Mouse (Mus musculus) layer of hippocampus, adult 18-20 months (tissue): ENCODE results near the gene Ash1l. TPM values are rescaled to one million over a fixed set of nuclear protein-coding genes. Genes with fewer than 3 reads are reported as not detected.
A peak's percentile ranks its signal among the peaks of the same experiment; 100 is the strongest.

Source experiments
- DNase-seq, 2 experiments: peaks; one replicate each; pipeline ENCODE4 v3.0.0; 2022; ENCODE audit warnings: low spot score in 2 of 2
- total RNA-seq, 2 experiments: library from RNA; stranded (reverse); gene quantifications; 2 replicates each; pipeline ENCODE4 v1.2.3; 2021

The Ash1l gene
- total RNA-seq, 2 experiments from 2014 or later: 85.4 to 89.7 TPM

DNA sequence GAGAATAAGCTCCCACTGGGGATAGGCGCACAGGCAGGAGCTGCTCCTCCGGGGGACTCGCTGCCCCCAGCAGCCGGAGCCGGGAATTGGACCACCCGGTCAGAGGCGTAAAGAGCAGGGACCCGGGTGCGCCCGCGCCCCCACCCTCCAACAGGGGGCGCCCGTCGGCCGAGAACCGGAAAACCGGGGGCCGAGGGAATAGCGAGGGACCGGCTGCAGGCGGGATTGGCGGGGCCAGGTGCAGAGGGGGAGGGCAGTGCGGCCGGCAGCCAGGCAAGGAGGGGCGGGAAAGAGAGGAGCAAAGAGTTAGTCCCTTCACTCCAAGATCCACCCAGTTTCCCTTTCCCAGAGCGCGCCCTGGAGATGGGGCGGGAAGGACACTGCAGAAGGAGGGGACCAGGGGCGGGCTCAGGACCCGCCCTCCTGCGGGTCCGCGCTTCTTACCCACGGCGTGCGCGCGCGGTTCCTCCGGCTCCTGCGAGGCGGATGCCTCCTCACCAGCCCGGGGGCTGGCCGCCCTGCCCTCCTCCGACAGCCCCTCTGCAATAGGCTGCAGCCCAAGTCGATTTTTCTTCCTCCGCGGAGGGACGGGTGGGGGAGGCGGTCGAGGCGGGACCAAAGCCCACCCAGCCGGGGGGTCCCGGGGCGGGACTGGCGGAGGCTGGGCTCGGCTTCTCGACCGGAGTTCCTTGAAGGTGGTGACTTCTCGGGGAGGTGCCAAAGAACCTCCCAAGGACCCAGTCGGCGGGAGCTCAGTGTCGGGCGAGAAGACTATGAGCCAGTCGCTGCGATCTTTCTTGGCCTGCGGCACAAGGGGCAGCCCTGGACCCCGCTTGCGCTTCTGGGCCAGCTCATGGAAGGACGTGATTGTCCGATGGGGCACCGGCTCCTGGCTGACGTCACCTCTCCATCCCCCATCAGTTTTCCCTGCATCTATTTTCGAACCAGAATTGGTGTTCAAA lies 140.6 kb downstream of the Ash1l start:
- peak; percentile 81 to 83 for DNase-seq

DNA sequence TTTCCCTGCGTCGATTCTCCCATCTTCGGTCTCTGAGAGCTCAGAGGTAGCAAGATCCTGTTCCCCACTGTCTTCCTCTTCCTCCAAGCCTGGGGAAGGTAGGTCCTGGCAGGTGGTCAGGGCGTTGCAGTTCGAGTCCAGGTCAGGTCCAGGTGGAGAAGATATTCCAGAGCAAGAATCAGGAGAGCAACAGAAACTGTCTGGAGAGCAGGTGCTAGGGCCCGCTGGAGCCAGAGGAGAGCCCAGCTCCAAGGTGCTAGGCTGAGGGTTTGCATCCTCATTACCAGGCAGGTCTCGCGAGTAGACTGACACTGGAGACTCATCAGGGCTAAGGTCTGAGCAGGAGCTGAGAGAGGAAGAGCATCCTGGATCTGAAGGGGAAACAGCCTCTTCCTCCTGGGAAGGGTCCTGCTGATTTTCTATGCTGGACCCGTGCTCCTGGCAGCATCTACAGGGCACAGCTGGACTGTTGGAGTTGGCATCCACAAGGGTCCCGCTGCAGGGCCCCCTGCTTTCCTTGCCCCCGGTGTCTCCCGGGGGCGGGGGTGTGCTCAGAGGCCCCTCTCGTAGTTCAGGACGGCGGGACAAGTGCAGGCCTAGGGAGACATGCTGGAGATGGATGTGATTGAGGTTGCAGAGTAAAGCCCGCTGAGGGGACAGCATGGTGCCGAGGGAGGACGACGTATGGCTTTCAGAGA lies 141.5 kb downstream of the Ash1l start:
- no peak for DNase-seq

DNA sequence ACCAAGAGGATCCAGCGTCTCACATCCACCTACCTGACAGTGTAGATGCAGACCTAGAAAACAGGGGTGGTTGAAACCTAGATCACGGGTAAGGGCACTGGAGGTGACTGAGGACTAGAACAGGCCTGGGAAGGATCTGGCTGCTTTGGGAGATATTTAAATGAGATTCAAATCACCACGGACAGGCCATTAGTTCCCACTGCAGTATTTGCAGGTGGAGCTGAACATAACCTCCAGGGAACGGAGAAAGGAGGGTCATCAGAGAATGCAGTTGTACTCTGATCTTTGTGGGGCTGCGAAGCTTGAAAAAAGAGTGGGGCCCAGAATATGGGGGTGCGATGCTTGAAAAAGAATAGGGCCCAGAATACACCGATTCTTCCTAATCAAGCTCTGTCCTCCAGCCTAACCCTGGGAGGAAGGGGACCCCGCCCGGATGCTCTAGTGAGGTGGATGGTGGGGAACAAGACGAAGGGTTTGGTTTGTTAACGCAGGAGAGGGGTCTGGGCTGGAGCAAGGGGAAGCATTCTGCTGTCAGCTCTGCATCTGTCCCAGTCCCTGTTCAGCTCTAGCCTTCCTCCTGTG lies 142.2 kb downstream of the Ash1l start:
- DNase-seq: no peak

DNA sequence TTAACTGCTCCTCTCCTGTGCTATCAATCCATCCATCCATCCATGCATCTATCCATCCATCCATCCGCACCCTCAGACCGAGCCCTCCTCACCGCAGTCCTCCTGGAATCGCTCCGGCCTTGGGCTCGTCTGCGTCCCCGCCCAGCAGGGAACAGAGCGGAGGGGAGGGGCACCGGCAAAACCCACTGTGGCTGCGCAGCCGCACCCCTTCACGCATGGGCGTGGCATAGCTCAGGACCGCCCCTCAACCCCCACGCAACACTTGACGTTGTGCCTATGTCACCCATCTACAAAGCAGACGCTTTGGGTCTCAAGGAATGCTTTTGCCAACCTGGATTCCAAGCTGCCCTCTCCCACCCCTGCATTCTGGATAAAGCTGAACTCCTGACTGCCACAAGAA lies 142.8 kb downstream of the Ash1l start, which contains the start of gene Rusc1:
Gene Rusc1 (minus strand): TSS at position 137 of the 400 bp plus-strand sequence.
- peak; percentile 93 to 96 for DNase-seq

DNA sequence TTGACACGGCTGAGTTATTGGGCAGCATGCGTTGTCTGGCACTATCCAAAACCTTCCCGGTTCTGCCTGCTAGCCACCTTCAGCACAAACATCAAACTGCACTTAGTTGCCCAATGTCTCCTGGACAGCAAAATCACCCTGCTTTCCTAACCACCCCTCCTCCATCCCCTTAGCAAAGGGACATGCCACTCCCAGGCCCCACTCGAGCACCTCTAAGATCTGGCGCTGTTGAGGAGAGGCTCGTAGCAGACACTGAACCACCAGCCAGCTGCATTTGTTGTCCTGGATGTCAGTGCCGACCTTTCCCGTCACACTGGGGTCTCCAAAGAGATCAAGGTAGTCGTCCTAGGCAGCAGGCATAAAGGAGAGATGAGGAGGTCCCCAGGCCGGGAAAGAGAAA lies 143.6 kb downstream of the Ash1l start:
- no peak for DNase-seq

DNA sequence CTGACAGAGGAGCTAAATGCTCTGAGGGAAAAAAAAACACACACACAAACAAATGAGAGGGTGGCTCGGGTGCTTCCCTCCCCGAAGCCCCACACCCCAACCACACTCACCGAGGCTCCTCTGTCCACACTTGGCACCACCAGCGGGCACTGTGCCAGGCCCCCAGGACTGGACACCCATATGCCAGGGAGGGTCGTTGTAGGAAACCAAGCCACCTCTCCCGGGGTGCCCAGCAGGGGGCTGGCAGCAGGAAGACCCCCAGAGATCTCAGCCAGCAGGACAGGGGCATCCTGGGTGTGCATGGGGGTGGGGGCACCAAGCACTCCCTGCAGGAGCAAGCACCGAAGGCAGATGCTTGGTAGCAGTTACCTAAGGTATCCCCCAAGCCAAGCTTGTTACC lies 150.4 kb downstream of the Ash1l start, which contains the start of gene Gm43738:
Gene Gm43738 (minus strand): TSS at position 289 of the 400 bp plus-strand sequence.
- no peak for DNase-seq

DNA sequence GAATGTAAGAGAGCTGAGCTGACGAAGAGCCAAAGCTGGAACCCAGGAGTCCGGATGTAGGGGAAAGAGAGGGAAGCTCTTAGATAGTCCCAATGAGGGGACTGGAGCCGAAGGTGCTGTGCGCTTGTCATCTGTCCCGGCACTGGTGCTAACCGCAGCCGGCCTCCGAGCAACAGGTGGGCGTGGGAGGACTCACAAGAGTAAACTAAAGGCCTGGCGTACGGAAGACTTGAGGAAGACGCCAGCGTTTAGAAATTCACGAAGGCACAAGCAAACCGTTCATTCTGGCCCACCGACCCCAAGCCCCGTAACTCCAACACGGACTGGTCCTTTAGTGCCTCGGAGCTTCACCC lies 151.0 kb downstream of the Ash1l start:
- no peak for DNase-seq

DNA sequence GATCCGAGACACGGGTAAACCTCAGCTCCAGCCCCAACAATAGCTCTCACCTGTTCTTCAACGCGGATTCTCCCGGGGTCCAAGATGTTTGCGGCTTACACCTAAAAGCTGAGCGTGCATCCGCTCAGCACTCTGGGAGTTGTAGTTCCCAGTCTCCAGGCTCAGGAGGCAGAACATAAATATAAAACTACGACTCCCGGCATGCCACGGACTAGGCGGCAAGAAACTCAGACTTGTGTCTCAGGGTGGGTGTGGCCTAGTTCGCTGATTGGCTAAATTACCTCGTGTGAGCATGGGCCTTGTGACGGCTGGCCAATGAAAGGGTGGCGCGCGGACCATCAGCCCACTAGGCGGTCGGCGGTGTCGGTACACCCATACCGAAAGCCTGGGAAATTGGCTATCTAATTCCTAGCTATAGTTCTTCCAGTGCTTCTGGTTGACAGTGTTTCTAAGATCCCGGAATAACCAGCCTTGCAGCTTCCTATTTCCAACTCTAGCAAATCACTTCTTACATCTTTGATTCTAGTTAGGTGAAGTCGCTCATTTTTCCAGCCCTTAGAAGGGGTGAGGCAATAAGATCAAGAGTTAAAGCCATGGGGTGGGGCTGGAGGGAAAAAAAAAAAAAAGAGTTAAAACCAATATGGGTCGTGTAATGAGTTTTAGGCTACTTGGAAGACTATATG lies 151.5 kb downstream of the Ash1l start, which contains the start of gene Fdps:
Gene Fdps (minus strand): TSS at position 148 of the 683 bp plus-strand sequence.
- peak; percentile 97 to 99 for DNase-seq

DNA sequence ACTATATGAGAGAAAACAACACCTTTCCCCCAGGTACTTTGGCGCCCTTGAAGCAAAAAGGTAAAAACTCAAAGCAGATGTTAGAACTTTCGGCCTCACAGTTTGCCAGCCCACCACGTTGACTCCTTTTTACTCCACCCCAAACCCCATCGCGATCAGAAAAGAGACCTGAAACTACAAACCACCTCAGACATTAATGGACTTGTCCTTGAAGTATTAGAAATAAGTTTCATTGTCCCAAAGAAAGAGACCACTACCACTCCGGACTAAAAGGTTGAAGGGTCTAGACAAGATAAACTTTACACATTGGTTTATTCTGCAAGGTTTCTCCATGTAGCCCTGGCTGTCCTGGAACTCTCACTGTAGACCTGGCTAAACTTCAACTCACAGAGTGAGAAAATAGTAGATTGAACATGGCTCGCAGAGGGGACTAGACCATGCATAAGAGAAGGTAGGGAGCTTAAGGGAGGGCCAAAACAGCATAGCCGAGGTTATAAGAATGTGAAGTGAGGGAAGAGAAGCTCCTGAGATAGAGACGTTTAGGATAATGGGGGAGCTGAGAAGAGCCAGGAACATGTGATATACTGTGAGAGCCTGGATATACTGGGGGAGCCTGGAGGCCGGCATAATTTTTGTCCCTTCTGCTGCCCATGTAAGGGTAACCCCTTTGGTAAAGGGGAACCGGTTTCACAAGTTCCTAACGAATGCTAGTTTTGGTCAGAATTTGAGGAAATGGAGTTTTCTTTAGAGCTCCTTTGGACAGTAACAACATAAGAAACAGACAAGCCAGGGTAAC lies 152.3 kb downstream of the Ash1l start:
- no peak for DNase-seq

DNA sequence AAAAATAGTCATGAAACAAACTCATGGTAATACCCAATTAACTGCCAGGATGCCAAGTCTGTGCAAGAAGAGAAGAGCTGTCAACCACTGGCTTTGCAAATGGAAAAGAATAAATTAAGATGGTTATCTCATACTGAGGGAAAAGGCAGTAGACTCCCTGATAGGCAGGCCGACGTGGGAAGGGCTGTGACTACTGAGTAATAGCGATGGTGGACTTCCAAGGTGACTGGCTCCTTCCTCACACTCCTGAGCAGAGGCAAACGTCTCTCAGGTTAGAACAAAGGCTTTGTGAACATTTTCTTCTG lies 152.8 kb downstream of the Ash1l start:
- DNase-seq: no peak

DNA sequence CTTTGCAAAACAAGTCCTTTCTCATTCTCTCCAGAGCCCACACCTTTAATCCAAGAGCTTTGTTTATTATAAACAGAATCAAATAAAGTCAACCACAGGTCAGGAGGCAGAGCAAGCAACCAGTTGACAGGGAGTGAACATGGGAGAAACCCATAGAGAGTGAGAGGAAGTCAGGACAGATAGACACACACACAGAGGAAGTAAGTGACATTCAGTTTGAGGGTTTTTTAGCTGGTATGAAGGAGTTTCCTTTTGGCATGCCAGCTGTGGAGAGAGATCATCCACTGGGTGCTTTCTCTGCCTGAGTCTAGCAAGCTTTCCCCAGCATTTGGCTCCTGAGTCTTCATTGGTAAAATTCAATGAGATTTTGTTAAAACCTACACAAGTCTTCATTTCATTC lies 156.5 kb downstream of the Ash1l start:
- no peak for DNase-seq

DNA sequence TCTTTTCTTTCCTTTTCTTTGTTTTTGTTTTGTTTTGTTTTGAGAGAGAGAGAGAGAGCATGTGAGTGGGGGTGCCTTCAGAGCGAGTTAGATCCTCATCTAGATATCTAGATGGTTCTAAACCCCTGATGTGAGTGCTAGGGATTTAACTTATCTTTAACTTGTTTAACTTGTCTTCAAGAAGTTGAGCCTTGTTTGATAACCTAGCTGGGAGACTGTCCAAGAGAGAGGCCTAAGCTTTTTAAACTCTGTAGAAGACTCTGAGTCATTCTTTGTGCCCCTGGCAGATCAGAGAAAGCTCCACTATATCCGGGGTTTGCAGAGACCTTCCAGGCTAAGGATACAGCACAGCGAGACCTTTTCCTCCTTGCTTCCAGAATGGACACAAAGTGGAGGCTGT lies 157.1 kb downstream of the Ash1l start:
- DNase-seq: no peak

DNA sequence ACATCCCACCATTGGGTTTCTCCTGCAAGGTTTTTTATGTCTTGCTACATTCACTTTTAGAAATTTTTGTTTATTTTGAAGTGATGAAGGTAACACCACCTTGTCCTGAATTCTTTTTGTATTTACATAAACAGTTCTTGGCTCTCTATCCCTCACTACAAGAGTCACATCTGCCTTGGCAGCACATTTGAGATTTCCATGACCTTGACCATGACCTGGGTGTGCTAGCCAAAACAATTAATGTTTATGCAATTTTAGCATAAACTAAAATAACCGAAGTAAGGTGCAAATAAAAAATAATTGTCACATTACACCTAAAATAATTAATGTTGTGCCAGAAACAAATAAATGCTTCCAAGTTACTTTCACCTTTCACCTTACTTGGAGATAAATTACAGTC lies 157.7 kb downstream of the Ash1l start:
- DNase-seq: no peak

DNA sequence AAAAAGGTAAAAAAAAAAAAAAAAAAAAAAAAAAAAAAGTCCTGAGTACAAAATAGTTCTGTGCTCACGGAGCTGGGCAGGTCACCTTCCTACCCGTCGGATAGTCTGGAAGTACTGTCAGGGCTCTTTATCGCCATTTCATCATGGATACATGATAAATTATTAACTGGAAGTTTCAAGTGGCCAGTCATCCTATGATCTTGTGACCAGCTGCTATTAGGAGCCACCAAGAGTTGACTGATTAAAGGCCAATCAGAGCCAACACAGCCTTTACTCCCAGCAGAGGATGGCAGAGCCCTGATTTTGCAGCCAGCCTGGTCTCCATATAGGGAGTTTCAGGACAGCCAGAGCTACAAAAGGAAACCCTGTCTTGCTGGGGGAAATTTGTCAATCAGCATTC lies 162.6 kb downstream of the Ash1l start:
- no peak for DNase-seq

DNA sequence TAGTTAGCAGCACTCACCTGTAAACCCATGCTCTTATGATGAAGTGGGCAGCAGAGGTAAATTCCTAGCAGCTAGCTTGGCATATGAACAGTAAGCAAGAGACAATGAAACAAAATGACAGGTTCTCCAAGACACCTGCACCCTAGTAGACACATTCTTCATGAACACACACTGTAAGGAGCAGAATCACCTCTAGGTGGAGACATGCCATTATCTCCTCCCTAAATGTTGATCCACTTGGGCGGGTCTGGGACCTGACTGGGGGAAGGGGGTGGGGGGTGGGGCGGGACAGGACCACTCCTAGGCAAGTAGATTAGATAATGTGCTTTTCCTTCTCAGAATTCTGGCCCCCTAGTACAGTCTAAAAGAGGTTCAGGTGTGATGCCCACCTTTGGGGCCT lies 165.1 kb downstream of the Ash1l start:
- DNase-seq: peak in 1 of 2 experiments; percentile 43

DNA sequence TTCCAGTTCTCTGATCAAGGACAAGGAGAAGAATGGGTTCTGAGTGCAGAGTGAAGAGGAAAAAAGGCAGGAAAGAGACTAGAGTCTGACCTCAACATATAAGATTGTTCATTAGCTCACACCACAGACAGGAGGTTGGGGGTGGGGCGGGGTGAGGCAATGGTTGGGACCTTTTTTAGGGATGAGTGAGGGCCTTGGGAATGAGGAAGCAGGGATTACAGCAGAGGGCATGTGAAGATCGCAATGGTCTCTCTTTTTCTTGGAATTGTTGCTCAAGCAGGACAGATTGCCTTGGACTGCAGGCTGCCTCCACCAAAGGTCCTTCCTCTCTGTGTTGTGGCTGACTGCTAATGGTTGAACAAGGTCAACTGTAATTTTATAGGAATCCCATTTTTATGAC lies 172.9 kb downstream of the Ash1l start:
- no peak for DNase-seq

DNA sequence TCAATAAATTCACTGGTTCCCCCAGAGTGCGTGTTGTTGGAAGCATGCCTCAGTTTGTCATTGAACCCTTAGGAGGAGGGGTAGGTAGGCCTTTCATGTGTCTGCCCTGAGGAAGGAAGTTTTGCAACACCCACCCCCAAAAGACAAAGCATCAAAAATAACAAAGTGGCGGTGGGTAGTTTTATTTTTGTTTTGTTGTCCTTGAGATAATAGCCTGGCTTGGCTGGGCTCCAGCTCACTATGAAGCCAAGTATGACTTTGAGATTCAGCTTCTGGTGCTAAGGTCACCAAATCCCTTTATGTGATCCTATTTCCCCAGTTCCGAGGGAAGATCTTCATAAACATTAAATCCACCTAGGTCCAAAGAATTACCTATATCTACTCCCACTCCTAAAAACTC lies 173.8 kb downstream of the Ash1l start:
- DNase-seq: no peak

DNA sequence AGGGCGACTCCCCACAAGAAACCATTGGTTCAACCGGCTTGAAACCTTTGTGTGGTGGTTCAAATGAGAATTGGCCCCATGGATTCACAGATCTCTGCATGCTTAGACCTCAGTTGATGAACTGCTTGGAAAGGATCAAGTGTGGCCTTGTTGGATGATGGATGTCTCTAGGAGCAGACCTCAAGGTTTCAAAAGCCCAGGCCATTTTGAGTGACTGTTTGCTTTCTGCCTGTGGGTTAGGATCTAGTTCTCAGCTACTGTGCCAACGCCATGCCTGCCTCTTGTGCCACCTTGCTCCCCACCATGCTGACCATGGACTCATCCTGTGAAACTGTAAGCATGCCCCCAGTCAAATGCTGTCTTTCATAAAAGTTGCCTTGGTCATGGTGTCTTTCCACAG lies 175.6 kb downstream of the Ash1l start:
- no peak for DNase-seq
